Mouse (Mus musculus) CD4-positive, CD25-positive, alpha-beta regulatory T cell, adult 4 months (primary cell): ENCODE data around the gene Taok3. TPM values are rescaled to one million over a fixed set of nuclear protein-coding genes. Genes with fewer than 3 reads are reported as not detected.
"Not testable (repeated sequence)": the region's sequence is repeated elsewhere in the genome, so short reads cannot be mapped to it uniquely, and the experiment has no call there.

Source experiments
- ATAC-seq: one replicate; pipeline ENCODE4 v1.8.0; 2017
- polyA plus RNA-seq, 2 experiments: library from polyadenylated mRNA; unstranded; fragments of 100-300 nt; shearing (Covaris generic); gene quantifications; one replicate each; pipeline ENCODE4 v1.2.1; 2017

Taok3 gene
- polyA plus RNA-seq, 2 experiments from 2014 or later = 125 to 142 TPM

DNA sequence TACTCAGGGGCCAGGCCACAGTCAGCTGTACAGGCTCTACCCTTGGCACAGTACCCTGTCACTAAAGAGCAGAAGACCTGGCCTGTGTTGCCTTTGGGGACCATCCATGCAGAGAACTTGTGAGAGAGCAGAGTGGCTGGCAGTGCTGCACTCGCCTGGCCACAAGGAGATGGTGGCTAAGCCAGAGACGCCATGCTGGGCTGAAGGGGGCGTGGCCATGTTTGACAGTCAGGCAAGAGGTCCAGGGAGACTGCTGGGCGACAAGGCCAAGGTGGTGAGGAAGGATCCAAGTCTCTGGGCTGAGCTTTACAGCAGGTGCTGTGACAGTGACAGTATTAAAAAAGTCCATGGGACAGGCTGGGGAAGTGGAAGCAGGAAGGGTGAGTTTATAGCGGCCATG lies 148.8 kb downstream of the Taok3 start:
- ATAC-seq = no peak

DNA sequence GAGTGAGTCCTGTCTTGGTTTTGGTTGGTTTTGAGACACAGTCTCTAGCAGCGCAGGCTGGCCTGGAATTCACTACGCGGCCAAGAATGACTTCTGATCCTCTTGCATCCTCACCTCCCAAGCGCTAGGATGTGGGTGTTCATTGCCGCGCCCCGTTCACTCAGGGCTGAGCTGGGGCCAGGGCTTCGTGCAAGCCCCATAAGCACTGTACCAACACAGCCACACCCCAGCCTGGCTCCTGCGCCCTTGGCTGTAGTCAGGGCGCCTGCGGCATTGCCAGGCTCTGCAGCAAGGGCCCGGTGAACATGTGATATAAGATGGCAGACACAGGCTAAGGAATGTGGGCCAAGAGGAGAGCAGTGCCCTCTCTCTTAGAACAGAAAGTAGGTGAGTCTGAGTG lies 149.5 kb downstream of the Taok3 start:
- ATAC-seq = no peak

DNA sequence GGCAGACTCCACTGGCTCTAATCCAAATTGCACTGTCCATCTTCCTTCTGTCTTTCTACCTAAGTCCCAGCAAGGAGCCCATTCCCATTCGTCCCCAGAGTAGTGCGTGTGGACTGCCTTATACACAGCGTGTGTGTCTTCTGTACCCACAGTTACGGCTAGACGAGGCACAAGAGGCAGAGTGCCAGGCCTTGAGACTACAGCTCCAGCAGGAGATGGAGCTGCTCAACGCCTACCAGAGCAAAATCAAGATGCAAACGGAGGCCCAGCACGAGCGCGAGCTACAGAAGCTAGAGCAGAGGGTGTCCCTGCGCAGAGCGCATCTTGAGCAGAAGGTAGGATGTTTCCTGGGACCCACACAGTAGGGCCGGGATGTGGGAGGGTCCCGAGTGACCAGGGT lies 152.0 kb downstream of the Taok3 start:
- ATAC-seq = no peak

DNA sequence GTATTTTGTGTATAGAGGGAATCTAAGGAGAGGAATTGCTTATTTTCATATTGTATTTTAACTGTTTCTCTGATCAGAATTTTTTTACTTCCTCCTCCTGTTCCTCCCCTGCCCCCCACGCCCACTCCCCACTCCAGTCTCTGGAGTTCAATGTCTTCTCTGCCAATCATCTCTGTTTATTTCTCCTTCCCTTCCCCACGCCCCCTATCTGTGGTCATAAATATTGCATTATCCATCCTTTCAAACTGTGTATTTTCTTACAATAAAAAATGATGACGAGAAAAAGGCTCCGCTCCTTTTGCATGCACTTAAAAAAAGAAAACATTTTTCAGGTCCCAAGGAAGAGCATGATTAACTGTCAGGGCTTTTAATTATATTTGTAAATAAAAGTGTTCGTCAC lies 154.9 kb downstream of the Taok3 start:
- ATAC-seq = no peak

DNA sequence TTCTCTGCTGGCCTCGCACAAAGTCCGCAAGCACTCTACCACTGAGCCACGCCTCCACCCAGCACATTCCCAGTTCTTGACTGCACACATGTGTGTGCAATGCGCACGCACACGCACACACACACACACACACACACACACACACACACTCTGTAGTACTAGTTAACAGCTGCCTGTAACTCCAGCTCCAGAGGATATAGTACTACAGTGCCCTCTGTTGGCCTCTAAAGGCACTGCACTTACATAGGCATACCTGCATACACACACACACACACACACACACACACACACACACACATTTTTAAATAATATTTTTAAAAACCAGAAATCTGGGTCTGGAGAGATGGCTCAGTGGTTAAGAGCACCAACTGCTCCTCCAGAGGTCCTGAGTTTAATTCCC lies 157.9 kb downstream of the Taok3 start:
- ATAC-seq = no peak

DNA sequence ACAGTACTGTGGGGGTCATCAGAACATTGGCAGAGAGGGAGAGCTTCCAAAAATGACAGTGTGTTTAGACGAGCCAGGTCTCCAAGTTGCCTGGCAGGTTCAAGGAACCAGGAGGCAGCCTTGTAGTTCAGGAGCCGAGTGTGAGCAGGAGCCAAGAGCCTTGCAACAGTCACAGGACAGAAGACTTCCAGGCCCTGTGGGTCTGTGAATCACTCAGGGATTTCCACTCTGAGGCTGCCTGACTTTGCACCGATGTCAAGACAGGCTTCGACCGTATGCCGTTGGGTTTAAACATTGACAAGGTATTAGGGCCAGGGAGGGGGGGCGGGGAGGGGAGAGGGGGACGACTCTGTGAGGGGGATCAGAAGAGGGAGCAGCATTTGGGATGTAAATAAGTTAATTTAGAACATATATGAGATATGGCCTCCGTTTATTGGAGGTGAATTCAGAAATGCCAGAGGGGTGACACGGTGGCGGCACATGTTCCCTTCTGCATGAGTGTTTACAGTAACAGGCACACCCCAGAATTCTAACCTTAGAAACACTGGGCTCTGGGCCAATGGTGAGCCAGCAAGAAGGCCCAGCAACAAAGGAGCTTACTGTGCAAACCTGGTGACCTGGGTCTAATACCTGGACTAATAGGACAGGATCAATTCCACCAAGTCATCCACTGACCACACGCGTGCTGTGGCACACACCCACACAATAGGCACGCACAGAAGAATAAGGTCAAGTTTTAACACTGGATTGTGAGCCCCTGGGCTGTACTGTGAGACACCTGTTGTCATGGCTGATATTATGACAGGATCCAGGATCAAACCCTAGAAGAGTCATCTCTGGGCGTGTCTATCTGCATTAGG lies 159.1 kb downstream of the Taok3 start:
- no peak for ATAC-seq

DNA sequence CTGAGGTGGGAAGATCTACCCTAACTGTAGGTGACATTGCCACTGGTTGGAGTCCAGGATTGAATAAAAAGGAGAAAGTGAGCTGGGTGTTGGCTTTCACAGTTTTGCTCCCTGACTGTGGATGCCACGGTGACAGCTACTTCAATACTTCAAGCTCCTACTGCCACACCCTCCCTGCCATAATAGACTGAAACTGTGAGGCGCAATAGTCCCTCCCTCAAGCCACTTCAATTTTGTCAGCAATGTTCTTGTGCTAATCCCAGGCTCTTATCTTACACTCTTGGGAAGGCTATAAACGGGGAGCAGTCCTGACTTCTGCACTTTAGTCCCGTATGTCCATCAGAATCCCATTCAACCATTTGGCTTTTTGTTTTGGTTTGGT lies 159.7 kb downstream of the Taok3 start:
- ATAC-seq = no peak

DNA sequence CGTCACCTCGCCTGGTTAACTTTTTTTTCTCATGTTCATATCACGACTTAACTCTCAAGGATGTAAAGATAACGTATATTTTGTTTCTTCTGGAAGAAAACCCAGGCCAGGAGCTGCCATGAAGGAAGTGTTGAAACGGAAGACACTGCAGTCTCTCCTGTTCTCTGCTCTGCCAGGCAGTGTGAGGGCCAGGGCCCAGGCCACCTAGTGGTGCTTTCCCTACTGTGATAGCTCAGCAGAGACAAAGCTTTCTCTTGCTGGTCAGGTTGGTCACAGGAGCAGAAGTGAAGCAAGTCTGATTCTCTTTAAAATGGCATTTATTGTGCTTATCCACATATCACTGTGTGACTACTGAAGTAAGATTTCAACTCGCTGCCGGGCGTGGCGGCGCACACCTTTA lies 161.6 kb downstream of the Taok3 start:
- no peak for ATAC-seq

DNA sequence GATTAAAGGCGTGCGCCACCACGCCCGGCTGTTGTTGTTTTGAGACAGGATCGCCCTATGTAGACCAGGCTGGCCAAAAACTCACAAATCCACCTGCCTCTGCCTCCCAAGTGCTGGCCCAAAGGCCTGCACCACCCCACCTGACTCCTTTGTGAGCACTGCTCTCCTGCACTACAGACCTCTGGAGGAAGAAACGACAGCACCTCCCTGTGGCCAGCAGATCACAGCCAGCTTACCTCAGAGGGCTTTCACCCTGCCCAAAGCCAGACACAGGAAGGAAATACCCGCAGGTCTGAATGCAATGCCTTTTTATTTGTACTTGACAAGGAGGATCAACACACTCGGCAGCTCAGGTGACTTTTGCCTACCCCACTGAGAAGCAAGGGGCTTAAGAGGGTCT lies 162.4 kb downstream of the Taok3 start:
- ATAC-seq = no peak

DNA sequence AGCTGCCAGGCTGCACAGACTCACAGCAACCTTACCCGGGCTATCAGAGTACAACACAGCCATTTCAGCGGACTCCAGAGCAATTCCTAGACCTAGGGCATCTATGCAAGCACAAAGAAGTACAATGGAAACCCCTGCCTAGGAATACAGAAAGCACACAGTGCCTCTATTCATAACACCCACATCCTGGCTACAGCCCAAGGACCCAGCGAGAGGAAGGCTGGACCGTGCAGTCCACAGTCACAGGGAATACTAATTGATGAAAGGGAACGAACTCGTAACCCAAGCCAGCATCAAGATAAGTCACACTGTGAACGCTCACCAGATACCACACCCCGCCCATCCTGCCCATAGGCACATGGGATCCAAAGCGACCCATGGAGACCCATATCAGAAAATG lies 164.1 kb downstream of the Taok3 start:
- no peak for ATAC-seq

DNA sequence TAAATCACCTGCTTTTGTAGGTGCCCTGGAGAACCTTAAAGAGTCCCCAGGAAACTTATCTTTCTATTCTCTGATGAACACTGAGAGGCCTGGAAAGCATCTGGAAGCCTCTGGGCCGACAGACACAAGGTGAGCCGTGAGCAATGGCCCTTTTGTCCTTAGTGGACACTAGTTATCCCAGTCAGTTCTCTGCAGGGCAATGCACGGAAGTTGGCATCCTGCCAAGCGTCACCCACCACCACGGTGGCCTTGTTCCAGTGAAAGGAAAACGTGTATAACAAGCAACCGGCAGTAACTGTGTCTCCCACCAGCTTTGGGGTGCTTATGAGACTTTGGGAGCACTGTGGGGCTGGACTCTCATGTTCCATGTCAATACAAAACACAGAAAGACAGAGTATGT lies 164.8 kb downstream of the Taok3 start:
- no peak for ATAC-seq

DNA sequence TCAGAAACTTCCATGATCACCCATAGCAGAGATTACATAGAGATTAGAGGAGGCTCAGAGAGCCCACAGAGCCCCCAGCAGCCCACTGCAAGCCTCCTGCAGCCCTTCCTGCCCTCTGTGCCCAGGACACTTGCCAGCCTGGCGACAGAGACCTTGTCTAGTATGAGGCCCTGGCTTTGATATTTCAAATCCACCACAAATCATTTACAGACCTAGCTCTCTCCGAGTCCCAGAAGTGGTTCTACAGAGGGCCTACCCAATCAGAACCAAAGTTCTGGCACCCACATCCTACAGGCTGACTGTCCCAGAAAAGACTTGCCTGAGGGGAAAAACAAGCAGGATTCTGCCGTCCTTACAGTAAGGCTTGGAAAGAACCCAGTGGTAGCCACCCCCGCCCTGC lies 165.3 kb downstream of the Taok3 start:
- no peak for ATAC-seq

DNA sequence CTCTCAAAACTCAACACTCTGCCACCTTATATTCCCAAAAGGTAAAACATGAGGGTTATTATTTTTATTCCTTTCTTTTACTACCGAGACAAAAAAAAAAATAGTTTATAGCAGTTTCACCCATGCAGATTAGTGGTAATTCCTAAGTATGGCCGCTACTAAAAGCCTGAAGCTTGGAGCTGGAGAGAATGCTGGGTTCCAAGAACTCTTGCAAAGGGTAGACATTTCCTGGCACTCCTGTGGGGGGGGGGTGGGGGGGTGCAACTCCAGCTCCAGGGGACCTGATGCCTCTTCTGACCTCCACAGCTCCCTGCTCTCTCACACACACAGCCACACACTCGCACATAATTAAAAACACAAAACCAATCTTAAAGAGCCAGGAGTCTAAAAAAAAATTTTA lies 166.4 kb downstream of the Taok3 start:
- ATAC-seq = no peak

DNA sequence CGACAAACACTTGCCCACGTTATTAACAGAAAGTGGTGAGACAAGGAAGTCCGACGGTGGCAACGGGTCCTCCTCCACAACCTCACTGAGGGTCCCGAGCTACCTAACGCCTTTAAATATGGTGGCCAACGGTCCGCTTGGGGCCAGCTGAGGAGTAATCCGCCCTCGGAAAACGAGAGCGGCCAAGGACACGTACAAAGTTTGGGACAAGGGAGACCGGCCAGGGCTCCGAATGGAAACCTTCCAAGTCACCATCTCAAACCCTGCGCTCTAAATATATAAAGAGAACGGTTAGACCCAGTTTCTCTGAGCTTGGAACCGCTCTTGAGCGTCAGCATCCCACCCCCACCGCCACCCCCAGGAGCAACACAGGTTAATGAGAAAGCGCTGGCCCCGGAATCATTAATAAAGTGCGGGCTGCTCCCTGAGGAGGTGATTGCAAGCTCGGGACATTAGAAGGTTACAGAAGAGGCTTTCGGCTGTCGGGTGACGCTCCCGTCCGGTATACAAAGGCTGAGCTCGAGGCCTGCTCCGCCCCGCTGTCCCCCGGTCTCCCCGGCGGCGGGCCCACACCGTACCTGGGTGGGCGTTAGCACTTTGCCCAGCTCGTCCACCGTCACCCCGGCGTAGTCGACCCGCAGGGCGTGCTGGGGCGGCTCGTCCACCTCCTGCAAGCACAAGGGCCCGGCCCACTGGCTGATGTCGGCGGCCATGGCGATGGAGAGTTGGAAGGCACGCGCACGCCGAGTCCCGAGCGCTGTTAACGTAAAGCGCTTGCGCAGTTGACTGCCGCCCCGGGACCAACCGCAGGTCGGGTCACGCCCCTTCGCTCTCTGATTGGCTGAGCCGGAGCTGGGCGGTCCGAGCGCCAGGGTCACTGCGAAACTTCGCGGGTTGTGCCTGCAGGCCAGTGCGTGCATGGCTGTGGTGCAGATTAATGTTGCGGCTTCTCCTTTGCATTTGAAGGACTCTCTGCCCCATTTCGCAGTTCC lies 167.2 kb downstream of the Taok3 start, which contains the start of gene Pebp1:
TSS of gene Pebp1 (minus strand) at position 795 of the 992 bp plus-strand sequence.
- ATAC-seq = peak; percentile 98

DNA sequence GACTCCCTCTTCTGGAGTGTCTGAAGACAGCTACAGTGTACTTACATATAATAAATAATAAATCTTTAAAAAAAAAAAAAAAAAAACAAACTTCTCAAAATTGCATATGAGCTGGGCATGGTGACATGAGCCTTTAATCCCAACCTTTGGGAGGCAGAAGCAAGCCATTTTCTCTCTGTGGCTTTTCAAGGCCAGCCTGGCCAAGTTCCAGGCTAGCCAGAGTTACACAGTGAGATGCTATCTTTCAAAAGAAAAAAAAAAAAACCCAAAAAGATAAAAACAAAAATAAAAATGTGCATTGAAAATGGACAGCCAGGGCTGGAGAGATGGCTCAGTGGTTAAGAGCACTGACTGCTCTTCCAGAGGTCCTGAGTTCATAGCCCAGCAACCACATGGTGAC lies 169.7 kb downstream of the Taok3 start:
- ATAC-seq = no peak

DNA sequence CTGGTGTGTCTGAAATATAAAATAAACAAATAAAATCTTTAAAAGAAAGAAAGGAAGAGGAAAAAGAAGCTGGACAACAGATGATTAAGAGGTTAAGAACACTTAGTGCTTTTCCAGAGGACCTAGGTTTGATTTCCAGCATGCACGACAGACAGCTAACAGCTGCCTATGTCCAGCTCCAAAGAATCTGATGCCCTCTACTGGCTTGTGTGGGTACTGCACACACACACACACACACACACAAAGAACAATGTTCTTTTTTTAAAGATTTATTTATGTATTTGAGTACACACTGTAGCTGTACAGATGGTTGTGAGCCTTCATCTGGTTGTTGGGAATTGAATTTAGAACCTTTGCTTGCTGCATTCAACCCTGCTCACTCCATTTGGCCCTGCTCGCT lies 170.2 kb downstream of the Taok3 start:
- ATAC-seq = no peak

DNA sequence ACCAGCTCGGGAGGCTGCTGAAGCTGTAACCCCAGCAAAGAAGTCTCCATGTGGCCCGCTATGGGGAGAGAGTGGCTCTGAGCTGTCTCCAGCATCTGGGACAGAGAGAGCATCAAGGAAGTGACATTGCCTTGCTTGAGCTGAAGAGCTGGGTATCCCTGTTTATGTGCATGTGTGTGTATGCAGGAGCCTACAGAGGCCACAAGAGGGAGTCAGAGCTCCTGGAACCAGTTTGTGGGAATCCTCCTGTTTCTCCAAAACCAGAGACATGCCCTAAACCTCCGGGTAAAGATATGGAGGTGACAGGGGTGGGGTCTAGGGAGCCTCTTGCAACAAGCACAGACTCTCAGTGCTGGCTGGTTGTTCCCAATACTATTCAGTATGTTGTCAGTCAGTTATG lies 171.4 kb downstream of the Taok3 start:
- no peak for ATAC-seq

DNA sequence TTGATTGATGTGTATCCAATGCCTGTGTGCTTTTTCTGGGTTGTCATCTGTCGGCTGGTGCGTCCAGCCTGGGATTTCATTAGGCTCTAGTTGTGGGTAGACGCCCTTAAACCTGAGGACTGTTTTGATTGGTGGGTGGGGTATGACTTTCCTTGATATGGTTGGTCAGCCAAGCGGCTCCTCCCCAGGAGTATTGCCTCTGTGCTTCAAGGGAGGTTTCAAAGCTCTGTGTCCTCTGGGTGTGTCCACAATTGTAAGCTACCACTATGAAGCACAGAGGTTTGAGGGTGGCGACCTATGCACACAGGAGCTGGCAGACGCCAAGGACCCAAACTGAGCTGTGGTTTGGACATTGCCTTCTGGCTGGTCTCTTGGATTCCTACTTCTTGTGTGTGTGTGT lies 172.6 kb downstream of the Taok3 start:
- no peak for ATAC-seq

DNA sequence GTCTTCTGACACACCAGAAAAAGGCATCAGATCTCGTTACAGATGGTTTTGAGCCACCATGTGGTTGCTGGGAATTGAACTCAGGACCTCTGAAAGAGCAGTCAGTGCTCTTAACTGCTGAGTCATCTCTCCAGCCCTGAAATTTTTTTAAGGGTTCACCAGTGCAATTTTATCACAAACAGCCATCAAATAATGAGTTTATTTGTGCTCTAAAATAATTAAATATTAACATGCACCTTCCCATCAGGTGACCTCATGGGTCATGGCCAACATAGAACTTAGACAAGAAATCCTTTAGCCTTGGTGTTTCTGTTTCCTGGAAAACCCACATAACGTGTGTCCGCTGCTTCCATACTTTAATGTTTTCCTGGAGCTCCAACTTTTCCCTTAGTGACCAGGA lies 173.8 kb downstream of the Taok3 start:
- not testable (repeated sequence) for ATAC-seq

DNA sequence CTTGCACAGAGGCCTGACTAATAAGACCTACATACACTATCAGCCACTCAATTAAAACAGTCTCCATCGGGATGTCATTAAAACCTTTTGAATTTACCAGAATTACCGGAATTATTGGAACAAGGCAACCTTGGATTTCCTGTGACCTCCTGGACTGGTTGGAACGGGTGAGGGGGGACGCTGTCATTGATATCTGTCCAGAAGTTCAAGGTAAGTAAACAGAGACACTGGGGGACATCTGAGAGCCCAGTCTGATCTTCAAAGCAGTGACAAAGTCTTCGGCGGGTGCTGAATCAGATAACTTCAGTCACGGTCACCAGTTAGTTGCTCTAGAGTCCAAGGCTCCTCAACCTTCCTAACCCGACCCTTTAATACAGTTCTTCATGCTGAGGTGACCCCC lies 175.1 kb downstream of the Taok3 start:
- ATAC-seq = no peak

DNA sequence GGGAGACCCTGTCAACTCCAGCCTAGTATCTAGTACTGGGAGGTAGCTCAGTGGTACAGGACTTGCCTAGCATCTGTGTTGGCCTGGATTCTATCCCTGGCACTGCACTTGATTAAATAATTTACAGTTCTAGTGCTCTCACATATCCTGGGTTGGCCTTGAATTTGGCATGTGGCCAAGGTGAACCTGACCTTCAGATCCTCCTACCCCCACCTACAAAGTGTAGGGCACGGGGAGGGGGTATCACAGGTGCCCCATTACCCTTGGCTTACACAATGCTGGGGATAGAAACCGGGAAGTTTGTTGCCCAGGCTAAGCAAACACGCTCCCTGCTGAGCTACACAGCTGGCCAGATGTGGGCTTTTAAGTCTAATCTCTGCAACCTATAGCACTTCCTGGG lies 183.0 kb downstream of the Taok3 start:
- ATAC-seq = no peak

DNA sequence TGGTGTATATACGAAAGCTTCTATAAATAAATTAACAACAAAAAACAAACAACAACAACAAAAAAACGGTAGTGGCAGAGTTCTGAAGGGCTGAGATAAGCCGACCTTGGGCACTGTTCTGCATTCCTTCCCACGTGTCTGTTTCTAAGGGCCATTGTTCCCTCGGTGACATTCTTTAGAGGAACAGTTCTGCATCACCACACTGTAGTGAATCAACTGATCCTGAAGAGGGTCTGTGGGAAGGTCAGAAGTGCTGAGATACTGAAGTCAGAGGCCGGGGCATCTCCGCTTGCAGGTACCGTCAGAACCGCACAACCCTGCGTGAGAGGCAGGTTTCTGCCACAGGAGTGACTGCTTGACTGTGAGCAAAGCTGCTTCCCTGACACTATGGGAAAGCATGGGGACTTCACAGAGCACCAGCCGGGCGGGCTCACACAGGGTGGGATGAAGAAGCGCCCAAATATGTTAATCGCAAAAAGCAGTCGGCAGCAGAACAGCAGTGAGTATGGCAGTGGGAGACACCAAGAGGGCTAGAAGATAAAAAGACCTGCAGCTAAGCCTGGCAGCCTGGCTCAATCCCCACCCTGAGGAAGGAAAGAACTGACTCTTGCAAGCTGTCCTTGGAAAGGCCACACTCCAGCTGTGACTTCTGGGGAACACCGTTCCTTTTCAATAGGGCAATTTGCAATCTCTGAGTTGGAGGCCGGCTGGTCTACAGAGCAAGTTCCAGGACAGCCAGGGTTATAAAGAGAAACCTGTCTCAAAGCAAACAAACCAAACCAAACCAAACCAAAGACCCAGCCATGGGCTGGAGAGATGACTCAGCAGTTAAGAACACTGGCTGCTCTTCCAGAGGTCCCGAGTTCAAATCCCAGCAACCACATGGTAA lies 184.0 kb downstream of the Taok3 start:
- no peak for ATAC-seq

DNA sequence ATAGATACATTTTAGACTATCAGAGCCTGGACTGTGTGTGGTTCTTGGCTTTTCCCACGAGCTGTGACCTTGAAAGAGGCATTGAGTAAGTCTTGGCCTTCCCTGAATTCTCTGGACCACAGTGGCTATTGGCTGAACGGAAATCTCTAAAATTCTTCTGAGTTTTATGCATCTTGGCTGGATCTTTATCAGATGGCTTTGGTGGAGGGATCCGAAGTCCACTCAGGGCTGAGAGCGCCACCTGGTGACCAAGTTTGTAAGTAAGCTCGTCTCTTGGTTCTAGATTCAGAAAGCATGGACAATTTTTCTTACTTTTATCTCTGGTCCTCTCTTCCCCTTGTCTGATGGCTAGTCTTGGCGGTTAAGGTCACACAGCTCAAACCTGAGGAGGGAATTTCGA lies 185.0 kb downstream of the Taok3 start:
- peak; percentile 53 for ATAC-seq
